Mouse (Mus musculus) forebrain, embryonic 13.5 days (tissue): Measurements from ENCODE around the gene Clcn7. TPM values are rescaled to one million over a fixed set of nuclear protein-coding genes. Genes with fewer than 3 reads are reported as not detected.

Source experiments
- ATAC-seq: fragments of 200-750 bp; cut with Nextera tagmentation; 2 replicates; pipeline ENCODE4 v1.8.0; 2017
- H3K27ac ChIP-seq: fragments of 300-500 bp; sonication (generic); 2 replicates; pipeline ENCODE4 v1.5.1; 2015; ENCODE audit warnings: inconsistent platforms, mild to moderate bottlenecking, moderate library complexity
- H3K27me3 ChIP-seq: fragments of 300-500 bp; sonication (generic); 2 replicates; pipeline ENCODE4 v1.6.1; 2015; ENCODE audit warnings: mild to moderate bottlenecking, inconsistent platforms
- H3K36me3 ChIP-seq: fragments of 300-500 bp; sonication (generic); 2 replicates; pipeline ENCODE4 v1.6.1; 2015; ENCODE audit warnings: mild to moderate bottlenecking, inconsistent platforms; ENCODE audit not compliant: poor library complexity, severe bottlenecking
- H3K4me1 ChIP-seq: fragments of 300-500 bp; sonication (generic); 2 replicates; pipeline ENCODE4 v1.6.1; 2015; ENCODE audit warnings: inconsistent platforms
- H3K4me2 ChIP-seq: fragments of 300-500 bp; sonication (generic); 2 replicates; pipeline ENCODE4 v1.6.1; 2015; ENCODE audit warnings: inconsistent platforms, mild to moderate bottlenecking, moderate library complexity
- H3K4me3 ChIP-seq: fragments of 300-500 bp; sonication (generic); 2 replicates; pipeline ENCODE4 v1.5.1; 2015; ENCODE audit warnings: mild to moderate bottlenecking, inconsistent platforms
- H3K9ac ChIP-seq: fragments of 300-500 bp; sonication (generic); 2 replicates; pipeline ENCODE4 v1.6.1; 2015; ENCODE audit warnings: mild to moderate bottlenecking, inconsistent platforms
- H3K9me3 ChIP-seq: fragments of 300-500 bp; sonication (generic); replicated peaks from 2 replicates; pipeline ENCODE4 v1.6.1; 2016; ENCODE audit warnings: inconsistent platforms
- WGBS: fragments of 180-500 bp; shearing (Covaris S2); methylation state at CpG from one replicate; pipeline ENCODE4 v1.1.7; 2015; 5-methylcytosine and 5-hydroxymethylcytosine counted together
- polyA plus RNA-seq: library from polyadenylated mRNA; unstranded; fragments of >200 nt; fragmentation: Nextera tagmentation; extraction: Ambion mirVana; gene quantifications from 2 replicates; pipeline ENCODE4 v1.2.1, GENCODE M21; 2015

The Clcn7 gene
- polyA plus RNA-seq, 1 experiment from 2014 or later, result 23.6 TPM

DNA sequence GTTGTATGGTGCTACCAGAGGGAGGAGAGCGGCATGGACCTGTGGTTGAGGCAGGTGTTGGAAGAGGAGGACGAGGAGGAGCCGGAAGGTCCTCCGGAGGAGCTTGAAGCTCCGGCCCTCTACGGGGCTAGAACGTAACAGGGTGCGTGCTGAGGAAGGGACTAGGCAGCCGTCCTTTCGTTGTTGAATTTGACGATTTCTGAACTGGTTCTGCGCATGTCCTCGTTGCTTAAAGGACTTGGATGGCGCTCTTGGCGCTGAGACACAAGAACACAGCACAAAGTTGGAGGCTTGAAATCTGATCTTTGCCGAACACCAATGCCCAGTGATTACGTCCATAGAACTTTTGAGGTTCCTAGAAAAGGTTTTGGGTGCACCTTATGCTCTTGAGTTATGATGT lies 51.8 kb downstream of the Clcn7 start:
- WGBS, result 10% methylated on average over 17 of the region's 17 CpGs
- H3K4me3 ChIP-seq, result peak overlapping the region; percentile 90
- peak overlapping the region; percentile 100 for H3K4me2 ChIP-seq
- peaks cover 10% of the 10 kb centered on the region for H3K27me3 ChIP-seq
- H3K4me1 ChIP-seq, result peaks cover 38% of the 10 kb centered on the region
- H3K27ac ChIP-seq, result no peak overlapping the region
- H3K36me3 ChIP-seq, result no peaks in the 10 kb centered on the region
- no peaks in the 10 kb centered on the region for H3K9me3 ChIP-seq
- ATAC-seq, result no peak; the same call in 1 of the 2 replicates
- peak overlapping the region; percentile 91 for H3K9ac ChIP-seq

DNA sequence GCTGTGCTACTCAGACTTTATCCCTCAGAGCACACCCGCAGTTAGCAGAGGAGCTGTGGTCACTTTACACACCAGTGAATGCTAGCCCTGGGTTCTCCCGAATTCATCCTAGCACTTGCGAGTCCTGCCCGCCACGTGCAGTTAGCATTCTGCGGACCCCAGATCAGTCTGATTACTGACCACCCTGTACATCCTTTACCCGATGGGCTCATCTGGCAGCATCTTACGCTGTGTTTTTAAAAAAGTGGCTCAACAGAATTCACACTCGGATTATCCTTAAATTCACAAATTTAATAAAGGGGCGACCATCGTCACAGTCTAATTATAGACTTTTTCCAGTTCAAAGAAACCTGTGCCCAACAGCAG lies 54.6 kb downstream of the Clcn7 start:
- H3K4me2 ChIP-seq, result peak overlapping the region; percentile 95
- ATAC-seq, result no peak; the same call in 1 of the 2 replicates
- H3K27ac ChIP-seq, result no peak overlapping the region
- peak overlapping the region; percentile 91 for H3K9ac ChIP-seq
- no peaks in the 10 kb centered on the region for H3K9me3 ChIP-seq
- H3K36me3 ChIP-seq, result peaks cover 11% of the 10 kb centered on the region; the same call in 1 of the 2 replicates
- H3K4me3 ChIP-seq, result peak overlapping the region; percentile 99
- no peaks in the 10 kb centered on the region for H3K27me3 ChIP-seq
- H3K4me1 ChIP-seq, result peaks cover 41% of the 10 kb centered on the region
- 6% methylated on average over 11 of the region's 11 CpGs for WGBS

DNA sequence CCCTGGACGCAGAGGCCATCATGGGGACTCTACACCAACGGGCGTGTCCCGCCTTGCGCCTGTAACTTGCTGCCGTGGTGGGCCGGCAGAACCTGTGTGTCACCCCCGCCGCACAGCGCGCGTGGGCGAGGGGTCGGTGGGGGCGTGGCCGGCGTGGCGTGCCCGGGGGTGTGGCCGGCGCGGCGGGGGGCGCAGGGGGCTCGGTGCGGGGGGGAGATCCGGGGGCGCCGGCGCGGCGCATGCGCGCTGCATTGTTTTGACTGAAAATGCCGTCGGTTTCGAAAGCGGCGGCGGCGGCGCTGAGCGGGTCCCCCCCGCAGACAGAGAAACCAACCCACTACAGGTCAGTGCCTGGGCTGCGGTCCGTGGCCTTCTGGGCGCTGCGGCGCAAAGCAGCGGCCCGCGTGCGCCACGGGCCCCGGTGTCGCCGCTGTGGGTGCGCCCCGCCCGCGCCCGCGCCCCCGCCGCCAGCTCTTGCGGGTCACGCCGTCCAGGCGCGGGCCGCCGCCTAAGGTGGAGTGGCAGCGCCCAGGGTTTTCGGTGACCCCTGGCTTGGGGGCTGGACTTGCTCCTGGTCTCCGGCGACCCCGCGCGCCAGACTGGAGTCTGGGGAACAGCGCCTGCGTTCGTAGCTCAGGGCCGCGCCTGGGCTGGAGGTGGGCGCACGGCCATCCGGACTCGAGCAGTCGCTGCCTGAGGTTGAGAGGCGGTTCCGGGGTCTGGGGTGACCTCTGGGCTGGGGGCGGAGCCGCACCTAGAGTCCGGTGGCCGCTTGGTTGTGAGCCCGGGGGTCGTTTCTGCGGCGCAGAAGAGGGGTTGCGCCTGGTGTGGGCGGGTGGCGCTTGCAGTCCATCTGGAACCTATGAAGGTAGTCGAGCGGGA lies 55.2 kb downstream of the Clcn7 start, which contains the start of gene Unkl:
TSS of gene Unkl (plus strand) at position 248 of the 882 bp plus-strand sequence.
- Histone ChIP-seq H3K36me3 (peaks cover 12% of the 10 kb centered on the region), H3K4me3 (peak within 1 kb of the TSS; percentile 99), H3K9ac (peak within 1 kb of the TSS; percentile 91), H3K9me3 (no peaks in the 10 kb centered on the region), H3K27me3 (no peaks in the 10 kb centered on the region), H3K27ac (peak within 1 kb of the TSS; percentile 40; the same call in 1 of the 2 replicates), H3K4me2 (peak within 1 kb of the TSS; percentile 95), H3K4me1 (peaks cover 38% of the 10 kb centered on the region)
- peak; percentile 28 for ATAC-seq
- WGBS, result under 1% methylated on average over 81 of the region's 104 CpGs

DNA sequence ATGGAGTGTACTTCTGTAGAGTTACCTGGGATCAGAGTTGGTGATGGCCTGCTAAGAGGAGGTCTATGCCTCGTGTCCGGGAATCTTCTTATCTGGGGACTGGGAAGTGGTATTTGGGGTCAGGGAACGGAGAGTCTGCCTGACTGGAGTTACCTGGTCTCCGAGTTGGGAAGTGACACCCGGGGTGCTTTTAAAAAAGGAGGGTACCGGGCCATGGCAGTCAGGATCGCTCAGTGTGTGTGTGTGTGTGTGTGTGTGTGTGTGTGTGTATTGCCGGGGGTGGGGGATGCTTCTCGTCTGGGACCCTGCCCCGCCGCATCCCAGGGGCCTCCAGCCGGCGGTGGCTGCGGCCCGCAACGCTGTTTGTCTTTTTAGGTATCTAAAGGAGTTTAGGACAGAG lies 55.9 kb downstream of the Clcn7 start:
- no peaks in the 10 kb centered on the region for H3K9me3 ChIP-seq
- H3K36me3 ChIP-seq, result peaks cover 19% of the 10 kb centered on the region
- WGBS, result 1% methylated on average over 16 of the region's 16 CpGs
- H3K9ac ChIP-seq, result peak overlapping the region; percentile 91
- H3K4me3 ChIP-seq, result peak overlapping the region; percentile 99
- H3K27me3 ChIP-seq, result no peaks in the 10 kb centered on the region
- H3K27ac ChIP-seq, result no peak overlapping the region
- H3K4me1 ChIP-seq, result peaks cover 32% of the 10 kb centered on the region
- no peak; the same call in 1 of the 2 replicates for ATAC-seq
- peak overlapping the region; percentile 95 for H3K4me2 ChIP-seq

DNA sequence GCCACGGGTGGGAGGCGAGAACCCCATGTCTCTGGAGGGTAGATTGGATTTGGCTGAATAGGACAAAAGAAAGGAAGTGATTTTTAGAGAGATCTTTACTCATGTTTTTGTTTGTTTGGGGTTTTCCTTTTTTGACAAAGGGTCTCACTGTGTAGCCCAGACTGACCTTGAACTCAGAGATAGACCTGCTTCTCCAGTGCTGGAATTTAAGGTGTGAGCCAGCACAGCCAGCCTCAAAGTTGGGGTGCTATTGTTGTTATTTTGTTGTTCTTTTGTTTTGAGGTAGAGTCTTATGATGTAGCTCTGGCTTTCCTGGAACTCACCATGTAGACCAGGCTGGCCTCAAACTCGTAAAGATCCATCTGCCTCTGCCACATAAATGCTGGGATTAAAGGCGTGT lies 69.2 kb downstream of the Clcn7 start:
- no peak overlapping the region for H3K4me2 ChIP-seq
- H3K27ac ChIP-seq, result no peak overlapping the region
- H3K4me3 ChIP-seq, result no peak overlapping the region
- no peaks in the 10 kb centered on the region for H3K4me1 ChIP-seq
- 91% methylated on average over 4 of the region's 4 CpGs for WGBS
- no peak for ATAC-seq
- peaks cover 78% of the 10 kb centered on the region for H3K36me3 ChIP-seq
- H3K9ac ChIP-seq, result no peak overlapping the region
- no peaks in the 10 kb centered on the region for H3K27me3 ChIP-seq
- H3K9me3 ChIP-seq, result no peaks in the 10 kb centered on the region

DNA sequence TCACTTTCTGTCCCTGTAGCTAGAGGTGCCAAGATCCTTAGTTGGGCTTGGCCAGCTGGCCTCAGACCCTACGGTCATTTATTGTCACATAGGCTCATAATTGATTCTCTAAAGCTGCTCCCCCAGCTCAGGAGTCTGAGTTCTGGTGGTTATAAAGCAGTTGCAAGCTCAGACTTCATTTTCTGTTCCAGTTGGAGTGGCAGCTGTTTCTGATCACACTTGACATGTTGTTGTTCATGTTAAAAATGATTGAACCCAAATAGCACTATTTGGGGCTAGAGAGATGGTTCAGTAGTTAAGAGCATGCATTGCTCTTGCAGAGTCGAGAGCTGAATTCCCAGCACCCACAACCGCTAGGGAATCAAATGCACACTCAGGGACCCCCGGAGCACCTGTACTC lies 76.8 kb downstream of the Clcn7 start:
- Histone ChIP-seq H3K9me3 (no peaks in the 10 kb centered on the region), H3K4me1 (no peaks in the 10 kb centered on the region), H3K9ac (no peak overlapping the region), H3K4me2 (no peak overlapping the region), H3K4me3 (no peak overlapping the region), H3K27me3 (no peaks in the 10 kb centered on the region), H3K27ac (no peak overlapping the region), H3K36me3 (peaks cover 92% of the 10 kb centered on the region)
- WGBS, result 96% methylated on average over 4 of the region's 4 CpGs
- ATAC-seq, result no peak

DNA sequence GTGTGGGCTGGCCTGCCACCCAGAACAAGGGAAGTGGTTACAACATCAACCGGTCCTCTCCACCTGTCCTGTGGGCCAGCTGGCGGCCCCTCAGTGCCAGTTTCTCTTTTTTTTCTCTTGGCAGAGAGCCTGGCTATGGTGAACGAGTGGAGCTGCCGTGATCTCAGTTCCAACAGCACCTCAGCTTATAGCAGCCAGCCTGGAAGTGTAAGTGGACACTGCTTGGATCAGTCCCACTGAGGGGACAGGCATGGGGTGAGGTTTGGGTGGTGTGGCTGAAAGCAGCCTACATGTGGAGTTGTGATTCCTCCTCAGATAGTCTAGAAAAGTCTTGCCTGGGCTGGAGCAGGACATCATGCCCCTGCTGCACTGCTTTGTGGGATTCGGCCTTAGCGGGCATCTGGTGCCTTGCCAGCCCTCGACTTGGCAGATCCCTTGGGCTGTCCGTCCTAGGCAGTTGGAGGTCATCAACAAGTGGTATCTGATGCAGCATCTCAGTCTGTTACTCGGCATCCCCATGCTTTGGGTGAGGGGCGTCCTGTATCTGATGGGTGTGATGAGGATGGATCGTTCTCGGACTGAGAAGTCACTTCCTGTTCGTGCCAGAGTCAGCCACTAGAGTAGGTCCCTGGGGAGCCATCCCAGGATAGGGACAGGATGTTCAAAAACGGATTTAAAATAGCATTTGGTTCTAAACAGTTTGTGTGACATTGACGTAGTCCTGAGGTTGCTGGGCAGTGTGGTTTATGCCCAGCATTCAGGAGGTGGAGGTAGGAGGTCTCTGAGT lies 77.7 kb downstream of the Clcn7 start:
- no peaks in the 10 kb centered on the region for H3K27me3 ChIP-seq
- H3K4me3 ChIP-seq, result no peak overlapping the region
- H3K4me1 ChIP-seq, result no peaks in the 10 kb centered on the region
- no peak overlapping the region for H3K9ac ChIP-seq
- no peak for ATAC-seq
- no peak overlapping the region for H3K4me2 ChIP-seq
- H3K27ac ChIP-seq, result no peak overlapping the region
- WGBS, result 86% methylated on average over 15 of the region's 15 CpGs
- no peaks in the 10 kb centered on the region for H3K9me3 ChIP-seq
- peaks cover 91% of the 10 kb centered on the region for H3K36me3 ChIP-seq

DNA sequence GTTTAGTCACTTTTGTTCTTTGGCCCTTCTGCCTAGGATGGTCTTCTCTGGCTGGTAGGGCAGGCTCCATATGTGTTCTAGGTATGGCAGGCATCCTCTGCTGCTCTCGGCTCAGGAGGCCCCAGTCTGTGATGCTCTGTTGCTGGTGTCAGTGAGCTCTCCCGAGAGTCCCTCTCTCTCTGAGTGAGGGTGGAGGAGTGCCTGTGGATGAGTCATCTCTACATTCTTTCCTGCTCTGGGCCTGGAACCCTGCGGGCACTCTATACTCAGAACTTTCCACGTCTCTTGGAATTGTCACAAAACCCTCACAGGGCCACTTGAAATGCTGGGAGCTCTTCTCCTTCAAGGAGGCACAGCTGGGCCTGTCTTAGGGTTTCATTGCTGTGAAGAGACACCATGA lies 78.5 kb downstream of the Clcn7 start:
- WGBS, result 89% methylated on average over 4 of the region's 4 CpGs

More for the DNA sequence above, 78.5 kb downstream of the Clcn7 start:
- Histone ChIP-seq H3K27ac (no peak overlapping the region), H3K4me1 (no peaks in the 10 kb centered on the region), H3K36me3 (peaks cover 88% of the 10 kb centered on the region), H3K4me3 (no peak overlapping the region), H3K9ac (no peak overlapping the region), H3K4me2 (no peak overlapping the region), H3K27me3 (no peaks in the 10 kb centered on the region), H3K9me3 (no peaks in the 10 kb centered on the region)
- ATAC-seq, result no peak

Other genes starting within 250 kb of the Clcn7 start
- gene Nubp2, start 247.0 kb upstream of the Clcn7 start, polyA plus RNA-seq, result 68.5 and 76.9 TPM in 2 replicates
- 64.3 and 67.4 TPM in 2 replicates for gene Spsb3, start 246.7 kb upstream of the Clcn7 start, polyA plus RNA-seq
- gene Eme2, start 238.3 kb upstream of the Clcn7 start, polyA plus RNA-seq, result 31.3 and 36.5 TPM in 2 replicates
- gene Mrps34, start 238.3 kb upstream of the Clcn7 start, polyA plus RNA-seq, result 81.4 and 85.4 TPM in 2 replicates
- 72.1 and 80.8 TPM in 2 replicates for gene Nme3, start 236.9 kb upstream of the Clcn7 start, polyA plus RNA-seq
- 60.8 and 73.6 TPM in 2 replicates for gene Mapk8ip3, start 196.4 kb upstream of the Clcn7 start, polyA plus RNA-seq
- gene Jpt2, start 172.7 kb upstream of the Clcn7 start, polyA plus RNA-seq, result 186 and 217 TPM in 2 replicates
- gene Cramp1l, start 117.6 kb upstream of the Clcn7 start, polyA plus RNA-seq, result 7.9 and 8.3 TPM in 2 replicates
- 18.6 and 22.8 TPM in 2 replicates for gene Ift140, start 117.3 kb upstream of the Clcn7 start, polyA plus RNA-seq
- 7.7 and 10.1 TPM in 2 replicates for gene Tmem204, start 49.8 kb upstream of the Clcn7 start, polyA plus RNA-seq
- gene Telo2, start 17.4 kb upstream of the Clcn7 start, polyA plus RNA-seq, result 41.2 and 45.3 TPM in 2 replicates
- not detected in 2 replicates for gene Ptx4, start 12.6 kb upstream of the Clcn7 start, polyA plus RNA-seq
- gene Ccdc154, start 29.1 kb downstream of the Clcn7 start, polyA plus RNA-seq, result not detected in 2 replicates
- not detected in 2 replicates for gene Gm38655, start 42.1 kb downstream of the Clcn7 start, polyA plus RNA-seq
- gene BC003965, start 51.2 kb downstream of the Clcn7 start, polyA plus RNA-seq, result 38.3 and 38.6 TPM in 2 replicates
- 7.9 and 10.6 TPM in 2 replicates for gene Unkl, start 55.0 kb downstream of the Clcn7 start, polyA plus RNA-seq
- 71.9 and 74.8 TPM in 2 replicates for gene Gnptg, start 106.7 kb downstream of the Clcn7 start, polyA plus RNA-seq
- gene Tsr3, start 106.8 kb downstream of the Clcn7 start, polyA plus RNA-seq, result 63.3 and 64.3 TPM in 2 replicates
- gene Baiap3, start 123.0 kb downstream of the Clcn7 start, polyA plus RNA-seq, result 3.6 and 5.2 TPM in 2 replicates
- gene Ube2i, start 141.2 kb downstream of the Clcn7 start, polyA plus RNA-seq, result 755 and 766 TPM in 2 replicates
- gene Prss34, start 165.0 kb downstream of the Clcn7 start, polyA plus RNA-seq, result not detected in 2 replicates
- not detected in 2 replicates for gene Prss28, start 175.3 kb downstream of the Clcn7 start, polyA plus RNA-seq
- gene Prss29, start 185.3 kb downstream of the Clcn7 start, polyA plus RNA-seq, result not detected in 2 replicates
- gene Tpsab1, start 212.2 kb downstream of the Clcn7 start, polyA plus RNA-seq, result not detected in 2 replicates
- gene Tpsb2, start 232.9 kb downstream of the Clcn7 start, polyA plus RNA-seq, result not detected in 2 replicates
- gene Tpsg1, start 235.9 kb downstream of the Clcn7 start, polyA plus RNA-seq, result 0.66 and 1.0 TPM in 2 replicates